Mouse (Mus musculus) T-helper 17 cell (primary cell): ENCODE measurements around the gene Ifngr1.
"Not testable (repeated sequence)": the region's sequence is repeated elsewhere in the genome, so short reads cannot be mapped to it uniquely, and the experiment has no call there.

Experiments
- in situ Hi-C, 2 experiments: fragments of 300-600 bp; cut with MboI, MseI; formaldehyde crosslinking; loops; 1 replicate in 1 of 2; 2 replicates in 1 of 2; pipeline ENCODE4 v1.15.1; 2025; ENCODE audit warnings: high pct_unique_total_duplicates in 2 of 2

The Ifngr1 gene

GRCm38 (mm10) chr10:19585860-19586259 lies 5.9 kb upstream of the Ifngr1 start:
- in situ Hi-C loops: no loop called here

- in situ Hi-C loops: no loop called here
These were observed 4.5 kb upstream of the Ifngr1 start for GRCm38 (mm10) chr10:19587281-19587680.

GRCm38 (mm10) chr10:19589626-19590025 lies 2.1 kb upstream of the Ifngr1 start:
- in situ Hi-C loops: no loop called here

- in situ Hi-C loops: no loop called here
These were observed 486 bp upstream of the Ifngr1 start for GRCm38 (mm10) chr10:19591286-19591640.

GRCm38 (mm10) chr10:19592556-19592955 lies 807 bp downstream of the Ifngr1 start:
- in situ Hi-C loops: no loop called here

- in situ Hi-C loops: no loop called here
These were observed 1.5 kb downstream of the Ifngr1 start for GRCm38 (mm10) chr10:19593296-19593695.

GRCm38 (mm10) chr10:19594201-19594905 lies 2.6 kb downstream of the Ifngr1 start:
- in situ Hi-C loops: no loop called here

- in situ Hi-C loops: loop anchor here in 1 of 2 experiments (5.0 kb wide), 1 partner anchor 90 kb away; no protein-coding TSS in a partner anchor
These were observed 5.1 kb downstream of the Ifngr1 start for GRCm38 (mm10) chr10:19596866-19597265.

GRCm38 (mm10) chr10:19598091-19598490 lies 6.3 kb downstream of the Ifngr1 start:
- in situ Hi-C loops: loop anchor here in 1 of 2 experiments (5.0 kb wide), 1 partner anchor 91 kb away; no protein-coding TSS in a partner anchor

GRCm38 (mm10) chr10:19599331-19600092 lies 7.8 kb downstream of the Ifngr1 start:
- in situ Hi-C loops: loop anchor here in 1 of 2 experiments (5.0 kb wide), 1 partner anchor 92 kb away; no protein-coding TSS in a partner anchor

- in situ Hi-C loops: no loop called here
These were observed 8.3 kb downstream of the Ifngr1 start for GRCm38 (mm10) chr10:19600093-19600420.

- in situ Hi-C loops: not testable (repeated sequence)
These were observed 9.8 kb downstream of the Ifngr1 start for GRCm38 (mm10) chr10:19601502-19601901.

- in situ Hi-C loops: no loop called here
These were observed 11.5 kb downstream of the Ifngr1 start for GRCm38 (mm10) chr10:19603231-19603630.

GRCm38 (mm10) chr10:19609125-19609524 lies 17.4 kb downstream of the Ifngr1 start:
- in situ Hi-C loops: no loop called here

- in situ Hi-C loops: no loop called here
These were observed 19.9 kb downstream of the Ifngr1 start for GRCm38 (mm10) chr10:19611616-19612015.

GRCm38 (mm10) chr10:19613111-19613753 lies 21.5 kb downstream of the Ifngr1 start:
- in situ Hi-C loops: no loop called here

- in situ Hi-C loops: loop anchor here (5.0 kb wide), 2 partner anchors 48 to 58 kb away; no protein-coding TSS in a partner anchor
These were observed 28.0 kb downstream of the Ifngr1 start for GRCm38 (mm10) chr10:19619736-19620135.

- in situ Hi-C loops: loop anchor here in 1 of 2 experiments (5.0 kb wide), 1 partner anchor 46 kb away; no protein-coding TSS in a partner anchor
These were observed 29.8 kb downstream of the Ifngr1 start, which contains the start of gene Il22ra2 for GRCm38 (mm10) chr10:19621408-19622048. Il22ra2 (plus strand) TSS chr10:19621998.

GRCm38 (mm10) chr10:19624617-19625016 lies 32.9 kb downstream of the Ifngr1 start:
- in situ Hi-C loops: loop anchor here in 1 of 2 experiments (5.0 kb wide), 1 partner anchor 43 kb away; no protein-coding TSS in a partner anchor

GRCm38 (mm10) chr10:19627342-19627741 lies 35.6 kb downstream of the Ifngr1 start:
- in situ Hi-C loops: no loop called here

GRCm38 (mm10) chr10:19627748-19628147 lies 36.0 kb downstream of the Ifngr1 start:
- in situ Hi-C loops: no loop called here
